Mouse (Mus musculus) CH12.LX (cell line): ENCODE data around the gene Pusl1. TPM values are rescaled to one million over a fixed set of nuclear protein-coding genes. Genes with fewer than 3 reads are reported as not detected.

Experiments
- DNase-seq: peaks from one replicate; pipeline ENCODE4 v3.0.0-alpha.2; 2013; ENCODE audit errors: extremely low read depth
- H3K27ac ChIP-seq: 2 replicates; pipeline ENCODE4 v1.5.1; 2012; ENCODE audit warnings: low read depth, mild to moderate bottlenecking, control low read depth, moderate library complexity; ENCODE audit not compliant: insufficient read depth
- H3K27me3 ChIP-seq: replicated peaks from 2 replicates; pipeline ENCODE3; 2012; ENCODE audit warnings: inconsistent platforms
- H3K36me3 ChIP-seq, 2 experiments: replicated peaks in 1 of 2; 2 replicates each; pipeline versions ENCODE3 to v1.6.1; 2012; ENCODE audit warnings: inconsistent platforms in 1 of 2, low read length in 1 of 2, mild to moderate bottlenecking in 1 of 2, mixed read lengths in 1 of 2, moderate library complexity in 1 of 2; ENCODE audit not compliant: control insufficient read depth in 1 of 2, insufficient read depth in 1 of 2
- H3K4me1 ChIP-seq, 2 experiments: 2 replicates each; pipeline ENCODE4 v1.6.1; 2012; ENCODE audit warnings: inconsistent platforms in 1 of 2, moderate library complexity in 1 of 2; ENCODE audit not compliant: insufficient read depth in 2 of 2, control insufficient read depth in 1 of 2
- H3K4me2 ChIP-seq: 2 replicates; pipeline ENCODE4 v1.6.1; 2012; ENCODE audit warnings: low read depth, mild to moderate bottlenecking, control low read depth; ENCODE audit not compliant: poor library complexity, insufficient read depth, severe bottlenecking
- H3K4me3 ChIP-seq, 3 experiments: fragments of 150-350 bp in 1 of 3; sonication (generic) in 1 of 3; replicated peaks in 1 of 3; 2 replicates each; pipeline versions ENCODE3 to v1.5.1; 2011 to 2012; ENCODE audit warnings: low read depth in 2 of 3, low read length in 2 of 3, mild to moderate bottlenecking in 2 of 3, moderate library complexity in 2 of 3, control low read depth in 1 of 3, improper control_type of control experiment in 1 of 3, inconsistent platforms in 1 of 3, mixed read lengths in 1 of 3; ENCODE audit not compliant: poor library complexity in 1 of 3
- H3K79me2 ChIP-seq: replicated peaks from 2 replicates; pipeline ENCODE4 v1.6.1; 2012; ENCODE audit warnings: mild to moderate bottlenecking, moderate library complexity; ENCODE audit not compliant: control insufficient read depth, poor library complexity, insufficient read depth, severe bottlenecking; ENCODE audit errors: extremely low read depth
- H3K9ac ChIP-seq: 2 replicates; pipeline ENCODE4 v1.6.1; 2012; ENCODE audit warnings: low read depth, mild to moderate bottlenecking, control low read depth, moderate library complexity; ENCODE audit not compliant: insufficient read depth
- H3K9me3 ChIP-seq: replicated peaks from 2 replicates; pipeline ENCODE3; 2012; ENCODE audit warnings: low read length, inconsistent platforms, mixed read lengths
- BHLHE40 ChIP-seq: IDR thresholded peaks from 2 replicates; pipeline ENCODE4 v1.6.1; 2011; ENCODE audit warnings: mild to moderate bottlenecking, low read depth, low read length, improper control_type of control experiment
- ELF1 ChIP-seq: IDR thresholded peaks from 2 replicates; pipeline ENCODE4 v1.6.1; 2014; ENCODE audit warnings: low read depth, mild to moderate bottlenecking, inconsistent platforms, low read length, improper control_type of control experiment
- HCFC1 ChIP-seq: IDR thresholded peaks from 2 replicates; pipeline ENCODE4 v1.6.1; 2012; ENCODE audit warnings: low read depth, mild to moderate bottlenecking, inconsistent platforms, low read length, improper control_type of control experiment
- IRF4 ChIP-seq: IDR thresholded peaks from 2 replicates; pipeline ENCODE4 v1.6.1; 2014; ENCODE audit warnings: low read depth, mild to moderate bottlenecking, inconsistent platforms, low read length, improper control_type of control experiment
- JUND ChIP-seq: conservative IDR thresholded peaks from 2 replicates; pipeline ENCODE4 v1.6.1; 2011; ENCODE audit warnings: low read depth, low read length, improper control_type of control experiment
- KAT2A ChIP-seq: IDR thresholded peaks from 2 replicates; pipeline ENCODE4 v1.6.1; 2012; ENCODE audit warnings: low read length, improper control_type of control experiment, inconsistent platforms; ENCODE audit not compliant: insufficient replicate concordance
- MAX ChIP-seq: IDR thresholded peaks from 2 replicates; pipeline ENCODE4 v1.6.1; 2011; ENCODE audit warnings: low read length, improper control_type of control experiment
- MAZ ChIP-seq: IDR thresholded peaks from 2 replicates; pipeline ENCODE4 v1.6.1; 2012; ENCODE audit warnings: low read depth, mild to moderate bottlenecking, inconsistent platforms, low read length, improper control_type of control experiment, moderate library complexity
- NELFE ChIP-seq: IDR thresholded peaks from 2 replicates; pipeline ENCODE4 v1.6.1; 2011; ENCODE audit warnings: low read depth, low read length, improper control_type of control experiment
- SIN3A ChIP-seq: IDR thresholded peaks from 2 replicates; pipeline ENCODE4 v1.6.1; 2012; ENCODE audit warnings: low read length, improper control_type of control experiment, inconsistent platforms
- SMC3 ChIP-seq: IDR thresholded peaks from 2 replicates; pipeline ENCODE4 v1.6.1; 2011; ENCODE audit warnings: low read depth, low read length, improper control_type of control experiment
- TCF12 ChIP-seq: IDR thresholded peaks from 2 replicates; pipeline ENCODE4 v1.6.1; 2014; ENCODE audit warnings: low read depth, mild to moderate bottlenecking, inconsistent platforms, low read length, improper control_type of control experiment
- USF1 ChIP-seq: IDR thresholded peaks from 2 replicates; pipeline ENCODE4 v1.6.1; 2014; ENCODE audit warnings: low read depth, mild to moderate bottlenecking, inconsistent platforms, low read length, improper control_type of control experiment
- ZKSCAN1 ChIP-seq: IDR thresholded peaks from 2 replicates; pipeline ENCODE4 v1.6.1; 2012; ENCODE audit warnings: low read depth, inconsistent platforms, low read length, improper control_type of control experiment, borderline replicate concordance
- dilution Hi-C: fragments of 300-500 bp; cut with MboI; formaldehyde crosslinking; loops from 2 replicates; pipeline ENCODE4 v1.14.3; 2020; ENCODE audit warnings: low sequenced_read_pairs; ENCODE audit not compliant: extremely low pct_unique_long_range_greater_than_20kb, extremely low pct_ligation_motif_present
- in situ Hi-C: fragments of 300-500 bp; cut with MboI; formaldehyde crosslinking; loops from 3 replicates; pipeline ENCODE4 v1.14.3; 2019; ENCODE audit warnings: low sequenced_read_pairs, low pct_ligation_motif_present, low pct_unique_long_range_greater_than_20kb, mixed read lengths
- polyA plus RNA-seq: library from polyadenylated mRNA; unstranded; fragments of >175 nt; gene quantifications from 2 replicates; pipeline ENCODE4 v1.2.1, GENCODE M21; 2012; ENCODE audit warnings: low read depth; ENCODE audit not compliant: insufficient read length
- total RNA-seq, 2 experiments: library from RNA; depleted of rRNA; stranded (reverse); fragments of 300-350 nt in 1 of 2; fragments of >200 nt in 1 of 2; gene quantifications; 2 replicates each; pipeline ENCODE4 v1.2.3; 2012 to 2014

Gene Pusl1
- total and polyA plus RNA-seq, 3 experiments = 32.1 to 45.7 (median 37.5) TPM

DNA sequence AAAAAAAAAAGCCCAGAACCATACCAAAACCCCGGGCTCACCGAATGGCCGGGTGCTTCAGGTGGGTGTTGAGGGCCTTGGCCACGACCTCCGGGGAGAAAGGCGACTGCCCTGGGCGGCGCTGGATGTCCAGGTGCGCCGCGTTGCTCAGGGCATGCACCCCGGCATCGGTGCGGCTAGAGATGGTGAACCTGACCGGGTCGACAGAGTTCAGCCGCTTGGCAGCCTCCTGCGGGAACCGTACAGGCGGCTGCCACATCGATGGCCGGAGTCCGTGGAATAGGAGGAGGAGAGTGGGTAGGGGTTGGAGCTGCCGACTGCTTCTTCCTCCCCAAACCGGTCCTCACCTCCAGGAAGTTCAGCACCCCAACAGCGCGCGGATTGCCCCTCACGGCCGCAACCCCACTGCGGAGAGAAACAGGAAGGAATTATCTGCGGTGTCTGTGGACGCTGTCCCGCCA, 540 bp downstream of the Pusl1 start (continued):
- TF ChIP-seq USF1 (no peak), TCF12 (no peak), SIN3A (no peak)

DNA sequence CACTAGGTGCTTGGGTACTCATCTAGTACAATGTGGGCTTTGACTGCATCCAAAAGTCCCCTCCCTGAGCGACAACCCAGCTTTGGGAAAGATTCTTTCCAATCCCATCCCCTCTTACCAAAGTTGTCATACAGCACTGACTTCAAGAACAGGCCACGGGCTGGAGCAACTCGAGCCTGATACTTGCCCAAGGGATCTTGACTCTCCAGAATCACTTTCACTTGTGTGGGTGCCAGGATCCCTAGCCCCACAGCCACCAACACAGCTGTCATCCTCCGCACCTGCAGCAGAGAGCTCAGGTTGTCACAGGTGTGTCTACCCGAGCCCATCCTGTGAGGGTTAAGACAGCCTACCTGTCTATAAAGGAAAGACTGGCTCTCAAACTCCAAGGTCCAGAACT, 2.3 kb downstream of the Pusl1 start:
- no peak overlapping the region for H3K4me2 ChIP-seq
- H3K9ac ChIP-seq = no peak overlapping the region
- peaks cover 11% of the 10 kb centered on the region; the same call in 1 of the 2 replicates for H3K79me2 ChIP-seq
- H3K36me3 ChIP-seq = peaks cover 46 to 59% of the 10 kb centered on the region in 2 experiments
- in situ Hi-C loops (no loop called here), dilution Hi-C loops (no loop called here)
- H3K4me3 ChIP-seq = no peak overlapping the region
- no peak for DNase-seq
- no peak for TF ChIP-seq JUND
- no peak for TF ChIP-seq MAX
- TF ChIP-seq ZKSCAN1 = no peak
- TF ChIP-seq NELFE = no peak
- no peak for TF ChIP-seq SIN3A
- no peak for TF ChIP-seq SMC3
- no peaks in the 10 kb centered on the region for H3K9me3 ChIP-seq
- H3K27ac ChIP-seq = no peak overlapping the region
- H3K27me3 ChIP-seq = no peaks in the 10 kb centered on the region
- H3K4me1 ChIP-seq = peaks cover 16 to 33% of the 10 kb centered on the region in 2 experiments

DNA sequence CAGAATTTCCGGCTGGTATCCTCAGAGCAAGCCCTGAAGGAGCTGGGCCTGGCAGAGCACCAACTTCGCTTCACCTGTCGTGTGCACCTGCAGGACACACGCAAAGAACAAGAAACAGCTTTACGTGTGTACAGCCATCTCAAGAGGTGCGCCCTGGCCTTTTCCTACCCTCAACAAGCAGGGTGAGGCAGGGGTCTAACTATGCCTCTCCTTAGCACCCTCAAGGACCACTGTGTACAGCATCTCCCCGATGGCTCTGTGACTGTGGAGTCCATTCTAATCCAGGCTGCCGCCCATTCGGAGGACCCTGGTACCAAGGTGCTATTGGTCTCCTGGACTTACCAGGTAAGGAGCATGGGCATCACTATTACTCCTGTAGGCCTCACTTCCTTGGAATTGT, 3.4 kb downstream of the Pusl1 start:
- peaks cover 6% of the 10 kb centered on the region; the same call in 1 of the 2 replicates for H3K79me2 ChIP-seq
- H3K4me3 ChIP-seq = no peak overlapping the region
- H3K4me2 ChIP-seq = no peak overlapping the region
- TF ChIP-seq NELFE (no peak), ELF1 (no peak), KAT2A (no peak), JUND (no peak), MAZ (no peak), SMC3 (no peak), IRF4 (no peak), BHLHE40 (no peak), HCFC1 (no peak)
- H3K27ac ChIP-seq = no peak overlapping the region
- DNase-seq = no peak
- H3K9me3 ChIP-seq = no peaks in the 10 kb centered on the region
- no peak overlapping the region for H3K9ac ChIP-seq
- no peaks in the 10 kb centered on the region for H3K27me3 ChIP-seq
- in situ Hi-C loops = no loop called here
- peaks cover 46 to 71% of the 10 kb centered on the region in 2 experiments for H3K36me3 ChIP-seq
- H3K4me1 ChIP-seq = peaks cover 7 to 22% of the 10 kb centered on the region in 2 experiments
- dilution Hi-C loops = no loop called here
